Mouse (Mus musculus) stomach, postnatal 0 days (tissue): ENCODE measurements at regions not wholly inside any gene's neighbourhood (a gene's known extent, or its start where the extent isn't known, plus 50 kb on each side); places are given as distances from the start of the nearest gene placed in this dataset.

Source experiments
- ATAC-seq: fragments of 200-750 bp; cut with Nextera tagmentation; 2 replicates; pipeline ENCODE4 v1.8.0; 2017; ENCODE audit not compliant: low FRiP score, low TSS enrichment
- DNase-seq: peaks from one replicate; pipeline ENCODE4 v3.0.0-alpha.2; 2016; ENCODE audit warnings: low spot score
- H3K27ac ChIP-seq: fragments of 300-500 bp; sonication (generic); replicated peaks from 2 replicates; pipeline ENCODE4 v1.5.1; 2014; ENCODE audit warnings: mild to moderate bottlenecking, control low read depth
- H3K27me3 ChIP-seq: fragments of 300-500 bp; sonication (generic); 2 replicates; pipeline ENCODE4 v1.6.1; 2014; ENCODE audit warnings: low read length; ENCODE audit not compliant: control insufficient read depth, insufficient read depth
- H3K36me3 ChIP-seq: fragments of 300-500 bp; sonication (generic); 2 replicates; pipeline ENCODE4 v1.6.1; 2014; ENCODE audit warnings: low read length, mixed read lengths; ENCODE audit not compliant: control insufficient read depth, insufficient read depth
- H3K4me1 ChIP-seq: fragments of 300-500 bp; sonication (generic); replicated peaks from 2 replicates; pipeline ENCODE4 v1.6.1; 2014; ENCODE audit warnings: antibody characterized with exemption; ENCODE audit not compliant: control insufficient read depth, insufficient read depth
- H3K4me2 ChIP-seq: fragments of 300-500 bp; sonication (generic); replicated peaks from 2 replicates; pipeline ENCODE4 v1.6.1; 2014; ENCODE audit warnings: low read depth, mild to moderate bottlenecking, control low read depth, moderate library complexity
- H3K4me3 ChIP-seq: fragments of 300-500 bp; sonication (generic); 2 replicates; pipeline ENCODE4 v1.5.1; 2014; ENCODE audit warnings: low read depth, low read length, control low read depth
- H3K9ac ChIP-seq: fragments of 300-500 bp; sonication (generic); 2 replicates; pipeline ENCODE4 v1.6.1; 2014; ENCODE audit warnings: mild to moderate bottlenecking, low read length, control low read depth, mixed read lengths
- H3K9me3 ChIP-seq: fragments of 300-500 bp; sonication (generic); 2 replicates; pipeline ENCODE4 v1.6.1; 2016; ENCODE audit warnings: low read length; ENCODE audit not compliant: control insufficient read depth
- CTCF ChIP-seq: IDR thresholded peaks from 2 replicates; pipeline ENCODE4 v1.5.1; 2016; ENCODE audit warnings: antibody characterized with exemption, low read depth, mild to moderate bottlenecking, moderate library complexity
- EP300 ChIP-seq: optimal IDR thresholded peaks from 2 replicates; pipeline ENCODE3; 2016; ENCODE audit warnings: antibody characterized with exemption
- WGBS: fragments of 180-500 bp; shearing (Covaris S2); extraction: QIAGEN DNeasy Blood & Tissue Kit; methylation state at CpG from one replicate; pipeline ENCODE4 v1.1.7; 2014; 5-methylcytosine and 5-hydroxymethylcytosine counted together

GRCm38 (mm10) chr13:107585353-107585752 lies 458.9 kb upstream of the Smim15 start:
- no peak overlapping the region for H3K9ac ChIP-seq
- no peaks in the 10 kb centered on the region for H3K9me3 ChIP-seq
- no peak overlapping the region for H3K4me3 ChIP-seq
- DNase-seq (no peak), ATAC-seq (no peak)
- no peaks in the 10 kb centered on the region for H3K27me3 ChIP-seq
- WGBS = 14% methylated on average over 4 of the region's 4 CpGs
- TF ChIP-seq CTCF (no peak), EP300 (no peak)
- H3K4me1 ChIP-seq = no peaks in the 10 kb centered on the region
- H3K4me2 ChIP-seq = no peak overlapping the region
- no peak overlapping the region for H3K27ac ChIP-seq
- no peaks in the 10 kb centered on the region for H3K36me3 ChIP-seq

GRCm38 (mm10) chr13:107578968-107579367 lies 465.3 kb upstream of the Smim15 start:
- ATAC-seq = no peak
- Histone ChIP-seq H3K4me2 (no peak overlapping the region), H3K9ac (no peak overlapping the region), H3K36me3 (no peaks in the 10 kb centered on the region), H3K4me1 (no peaks in the 10 kb centered on the region), H3K9me3 (no peaks in the 10 kb centered on the region), H3K27ac (no peak overlapping the region), H3K27me3 (no peaks in the 10 kb centered on the region), H3K4me3 (no peak overlapping the region)
- TF ChIP-seq CTCF = no peak
- no peak for TF ChIP-seq EP300
- no peak for DNase-seq
- WGBS = 87% methylated on average over 6 of the region's 6 CpGs

DNA sequence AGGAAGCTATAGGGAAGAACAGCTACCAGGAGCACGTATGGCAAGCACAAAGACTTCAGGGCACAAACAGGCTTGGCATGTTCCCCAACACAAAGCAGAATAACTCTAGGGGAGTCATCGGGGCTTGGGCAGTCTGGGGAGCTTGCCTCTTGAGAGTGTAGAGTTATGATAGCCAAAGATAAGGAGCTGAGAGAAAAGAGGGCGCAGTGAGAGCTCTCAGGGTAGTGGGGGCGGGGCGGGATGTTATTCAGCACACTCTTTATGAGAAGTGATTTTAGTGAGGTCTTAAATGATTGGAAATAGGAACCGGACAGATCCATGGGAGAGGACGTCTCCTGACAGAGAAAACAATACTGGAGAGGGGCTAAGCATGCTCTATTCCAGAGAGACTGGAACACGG lies 466.4 kb upstream of the Smim15 start:
- H3K9me3 ChIP-seq = no peaks in the 10 kb centered on the region
- no peaks in the 10 kb centered on the region for H3K27me3 ChIP-seq
- no peak overlapping the region for H3K27ac ChIP-seq
- H3K9ac ChIP-seq = no peak overlapping the region
- ATAC-seq (no peak), DNase-seq (no peak)
- H3K36me3 ChIP-seq = no peaks in the 10 kb centered on the region
- H3K4me1 ChIP-seq = no peaks in the 10 kb centered on the region
- WGBS = 72% methylated on average over 8 of the region's 8 CpGs
- H3K4me2 ChIP-seq = no peak overlapping the region
- H3K4me3 ChIP-seq = no peak overlapping the region
- no peak for TF ChIP-seq CTCF
- TF ChIP-seq EP300 = no peak

DNA sequence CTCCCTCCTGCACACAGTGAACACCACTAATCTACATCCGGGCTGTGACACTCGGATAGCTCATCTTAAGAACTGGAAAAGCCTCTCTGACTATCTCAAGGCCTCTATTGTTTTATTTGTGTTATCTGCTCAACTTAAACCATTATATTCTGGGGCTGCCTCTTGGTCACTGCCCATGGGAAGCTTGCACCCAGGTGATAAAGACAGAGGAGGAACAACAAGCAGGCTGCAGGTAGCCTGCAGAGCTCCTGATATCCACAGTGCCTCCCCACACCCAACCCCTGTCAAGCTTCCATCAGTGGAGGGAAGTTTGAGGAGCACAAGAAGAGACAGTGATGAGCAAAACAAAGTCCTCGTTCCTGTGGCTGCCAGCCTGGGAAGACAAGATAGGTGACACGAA lies 467.0 kb upstream of the Smim15 start:
- TF ChIP-seq CTCF (no peak), EP300 (no peak)
- no peak overlapping the region for H3K9ac ChIP-seq
- WGBS = 63% methylated on average over 4 of the region's 4 CpGs
- no peaks in the 10 kb centered on the region for H3K36me3 ChIP-seq
- H3K27me3 ChIP-seq = no peaks in the 10 kb centered on the region
- no peak overlapping the region for H3K4me2 ChIP-seq
- H3K4me3 ChIP-seq = no peak overlapping the region
- ATAC-seq (no peak), DNase-seq (no peak)
- no peaks in the 10 kb centered on the region for H3K9me3 ChIP-seq
- no peaks in the 10 kb centered on the region for H3K4me1 ChIP-seq
- no peak overlapping the region for H3K27ac ChIP-seq

DNA sequence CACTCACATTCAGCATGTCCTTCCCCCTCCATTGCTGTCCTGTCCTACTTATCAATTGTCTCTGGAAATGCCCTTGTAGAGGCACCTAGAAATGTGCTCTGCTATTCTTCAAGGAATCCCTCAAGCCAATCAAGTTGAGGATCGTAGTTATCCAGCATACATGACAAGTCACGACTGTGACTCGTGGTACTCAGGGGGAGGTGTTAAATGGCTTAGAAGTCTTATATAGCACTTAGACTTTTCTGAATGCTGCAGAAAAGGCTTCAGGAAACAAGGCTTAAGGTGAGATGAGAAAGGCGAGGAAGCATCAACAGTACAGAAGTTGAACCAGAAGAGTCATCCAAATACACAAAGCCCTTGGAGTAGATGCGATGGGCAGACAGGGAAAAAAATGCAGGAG lies 467.5 kb upstream of the Smim15 start:
- no peaks in the 10 kb centered on the region for H3K36me3 ChIP-seq
- WGBS = 84% methylated on average over 5 of the region's 5 CpGs
- no peak overlapping the region for H3K4me2 ChIP-seq
- ATAC-seq (no peak), DNase-seq (no peak)
- H3K27ac ChIP-seq = no peak overlapping the region
- no peak overlapping the region for H3K4me3 ChIP-seq
- no peaks in the 10 kb centered on the region for H3K27me3 ChIP-seq
- H3K4me1 ChIP-seq = no peaks in the 10 kb centered on the region
- no peak for TF ChIP-seq EP300
- TF ChIP-seq CTCF = no peak
- H3K9ac ChIP-seq = no peak overlapping the region
- no peaks in the 10 kb centered on the region for H3K9me3 ChIP-seq

DNA sequence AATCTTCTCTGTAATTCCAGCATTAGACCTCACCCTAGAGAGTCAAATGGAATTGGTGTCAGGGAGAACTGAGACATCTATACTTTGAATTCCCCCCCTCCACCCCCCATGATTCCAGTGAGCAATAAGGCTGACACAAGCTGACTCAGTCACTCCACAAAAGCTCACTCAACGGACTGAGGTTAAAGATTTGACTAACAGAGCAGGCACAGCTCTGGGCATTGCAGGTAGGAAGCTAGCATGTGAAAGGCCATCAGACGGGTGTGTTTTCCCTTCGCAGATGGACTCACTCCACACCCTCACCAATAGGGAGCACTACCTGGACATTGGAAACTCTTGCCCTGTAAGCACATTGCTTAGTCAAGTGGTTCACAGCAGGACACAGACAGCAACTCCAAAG lies 469.2 kb upstream of the Smim15 start:
- no peak for ATAC-seq
- H3K27me3 ChIP-seq = no peaks in the 10 kb centered on the region
- H3K4me3 ChIP-seq = no peak overlapping the region
- TF ChIP-seq EP300 (no peak), CTCF (no peak)
- DNase-seq = no peak
- no peaks in the 10 kb centered on the region for H3K36me3 ChIP-seq
- no peak overlapping the region for H3K4me2 ChIP-seq
- no peaks in the 10 kb centered on the region for H3K9me3 ChIP-seq
- no peak overlapping the region for H3K27ac ChIP-seq
- 66% methylated on average over 3 of the region's 3 CpGs for WGBS
- H3K4me1 ChIP-seq = no peaks in the 10 kb centered on the region
- no peak overlapping the region for H3K9ac ChIP-seq
